Mouse (Mus musculus) heart, postnatal 36 days (tissue): ENCODE data around the gene Plcg2. TPM values are rescaled to one million over a fixed set of nuclear protein-coding genes. Genes with fewer than 3 reads are reported as not detected.

Source experiments
- DNase-seq, 2 experiments: peaks; one replicate each; pipeline ENCODE4 v3.0.0; 2021 to 2022
- intact Hi-C: fragments of 180-260 bp; cut with DNase I; formaldehyde crosslinking; loops from one replicate; pipeline ENCODE4 v1.15.1; 2025
- total RNA-seq, 2 experiments: library from RNA; stranded (reverse); gene quantifications; 2 replicates each; pipeline ENCODE4 v1.2.3; 2021

The Plcg2 gene
- total RNA-seq, 2 experiments from 2014 or later: 6.5 to 7.5 TPM

- no peak for DNase-seq
- intact Hi-C loops: no loop called here
Observed at GRCm38 (mm10) chr8:117610506-117610905, 112.4 kb downstream of the Plcg2 start.

GRCm38 (mm10) chr8:117612861-117613260, 114.8 kb downstream of the Plcg2 start:
- no peak for DNase-seq
- intact Hi-C loops: no loop called here

GRCm38 (mm10) chr8:117626040-117626838, 128.1 kb downstream of the Plcg2 start:
- DNase-seq: peak; percentile 11 to 30
- intact Hi-C loops: loop anchor here (5.0 to 10.0 kb wide), 2 partner anchors 236 to 1439 kb away; no protein-coding TSS in a partner anchor

- DNase-seq: no peak
- intact Hi-C loops: loop anchor here (5.0 to 10.0 kb wide), 2 partner anchors 235 to 1438 kb away; no protein-coding TSS in a partner anchor
Observed at GRCm38 (mm10) chr8:117627096-117627495, 129.0 kb downstream of the Plcg2 start.

- intact Hi-C loops: no loop called here
- DNase-seq: no peak
Observed at GRCm38 (mm10) chr8:117632532-117632931, 134.4 kb downstream of the Plcg2 start.

- intact Hi-C loops: no loop called here
- DNase-seq: no peak
Observed at GRCm38 (mm10) chr8:117634406-117634805, 136.3 kb downstream of the Plcg2 start.

- DNase-seq: no peak
- intact Hi-C loops: no loop called here
Observed at GRCm38 (mm10) chr8:117637462-117637861, 139.4 kb downstream of the Plcg2 start.

GRCm38 (mm10) chr8:117639631-117640030, 141.5 kb downstream of the Plcg2 start:
- DNase-seq: no peak
- intact Hi-C loops: no loop called here

GRCm38 (mm10) chr8:117645486-117645885, 147.4 kb downstream of the Plcg2 start:
- DNase-seq: no peak
- intact Hi-C loops: loop anchor here (5.0 kb wide), 1 partner anchor 592 kb away; no protein-coding TSS in a partner anchor

- peak; percentile 34 to 51 for DNase-seq
- intact Hi-C loops: loop anchor here (2.0 to 5.0 kb wide), 2 partner anchors 217 to 591 kb away; no protein-coding TSS in a partner anchor
Observed at GRCm38 (mm10) chr8:117646020-117646419, 147.9 kb downstream of the Plcg2 start.

GRCm38 (mm10) chr8:117646440-117646839, 148.3 kb downstream of the Plcg2 start:
- intact Hi-C loops: loop anchor here (2.0 to 5.0 kb wide), 2 partner anchors 216 to 591 kb away; no protein-coding TSS in a partner anchor
- peak in 1 of 2 experiments; percentile 4 for DNase-seq

- intact Hi-C loops: no loop called here
- DNase-seq: no peak
Observed at GRCm38 (mm10) chr8:117652318-117652717, 154.2 kb downstream of the Plcg2 start.

GRCm38 (mm10) chr8:117658990-117659389, 160.9 kb downstream of the Plcg2 start:
- intact Hi-C loops: no loop called here
- DNase-seq: no peak

GRCm38 (mm10) chr8:117660358-117661031, 162.4 kb downstream of the Plcg2 start:
- intact Hi-C loops: no loop called here
- no peak for DNase-seq

GRCm38 (mm10) chr8:117667349-117668124, 169.4 kb downstream of the Plcg2 start:
- no peak for DNase-seq
- intact Hi-C loops: no loop called here

- no peak for DNase-seq
- intact Hi-C loops: no loop called here
Observed at GRCm38 (mm10) chr8:117670461-117670860, 172.4 kb downstream of the Plcg2 start.

- intact Hi-C loops: no loop called here
- DNase-seq: no peak
Observed at GRCm38 (mm10) chr8:117672558-117672957, 174.5 kb downstream of the Plcg2 start.

GRCm38 (mm10) chr8:117673430-117673830, 175.3 kb downstream of the Plcg2 start, which contains the start of gene Sdr42e1:
TSS of gene Sdr42e1 (minus strand) at chr8:117673689.
- intact Hi-C loops: no loop called here
- DNase-seq: peak; percentile 48 to 56

- intact Hi-C loops: no loop called here
- DNase-seq: no peak
Observed at GRCm38 (mm10) chr8:117675171-117675570, 177.1 kb downstream of the Plcg2 start.

GRCm38 (mm10) chr8:117676460-117676859, 178.4 kb downstream of the Plcg2 start:
- no peak for DNase-seq
- intact Hi-C loops: no loop called here

GRCm38 (mm10) chr8:117677011-117677410, 178.9 kb downstream of the Plcg2 start:
- no peak for DNase-seq
- intact Hi-C loops: no loop called here
